Mouse (Mus musculus): Measurements from ENCODE around the gene Dpyd. TPM values are rescaled to one million over a fixed set of nuclear protein-coding genes. Genes with fewer than 3 reads are reported as not detected.

The Dpyd gene
- 3.5 and 3.6 TPM in 2 replicates for polyA plus RNA-seq (2016; fragmentation: Nextera tagmentation; extraction: Ambion mirVana)

GRCm38 (mm10) chr3:118561554-118562310, at the start of gene Dpyd:
TSS of gene Dpyd (plus strand) at chr3:118562129.
- peak within 1 kb of the TSS; percentile 80 for H3K27ac ChIP-seq (replicated peaks)
- 7% methylated on average over 19 of the region's 19 CpGs for WGBS
- no peaks in the 10 kb centered on the region for H3K9me3 ChIP-seq (replicated peaks)
- peak; percentile 87 for DNase-seq (ENCODE audit: low spot score)
- no peaks in the 10 kb centered on the region for H3K27me3 ChIP-seq (ENCODE audit: low read depth, poor library complexity, severe bottlenecking)
- H3K36me3 ChIP-seq, result no peaks in the 10 kb centered on the region
- H3K4me3 ChIP-seq, result peak within 1 kb of the TSS; percentile 79
- H3K4me1 ChIP-seq, result 0 out of 2 replicates have a peak, but pooled peaks cover 9% of the 10 kb centered on the region

DNA sequence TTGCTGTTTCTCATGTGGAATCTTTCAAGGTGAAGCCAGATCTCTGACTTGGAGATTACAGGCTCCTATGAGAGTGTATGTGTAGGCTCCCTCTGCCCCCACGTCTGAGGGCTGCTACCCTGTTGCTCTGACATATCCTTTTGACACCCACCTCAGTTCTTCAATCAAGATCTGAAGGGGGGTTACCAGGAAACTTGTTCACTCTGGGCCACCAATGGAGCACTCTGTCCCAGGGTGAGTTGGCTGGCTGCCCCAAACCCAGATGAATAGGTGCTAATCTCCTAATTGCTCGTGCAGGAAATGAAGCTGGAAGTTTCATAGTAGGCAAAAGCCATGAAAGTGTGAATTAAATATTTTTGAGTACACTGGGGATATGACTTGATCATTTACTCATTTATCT, 24.3 kb upstream of the Dpyd start:
- H3K4me1 ChIP-seq, result peaks cover 4% of the 10 kb centered on the region; the same call in 1 of the 2 replicates
- DNase-seq (ENCODE audit: low spot score), result no peak
- H3K36me3 ChIP-seq, result no peaks in the 10 kb centered on the region
- no peak overlapping the region for H3K4me3 ChIP-seq
- 39% methylated on average over 2 of the region's 2 CpGs for WGBS
- no peaks in the 10 kb centered on the region for H3K9me3 ChIP-seq (replicated peaks)
- H3K27ac ChIP-seq (replicated peaks), result no peak overlapping the region
- no peaks in the 10 kb centered on the region for H3K27me3 ChIP-seq (ENCODE audit: low read depth, poor library complexity, severe bottlenecking)

- no peaks in the 10 kb centered on the region for H3K9me3 ChIP-seq (replicated peaks)
- H3K27me3 ChIP-seq (ENCODE audit: low read depth, poor library complexity, severe bottlenecking), result peaks cover 17% of the 10 kb centered on the region
- H3K4me3 ChIP-seq, result no peak overlapping the region
- H3K36me3 ChIP-seq, result no peaks in the 10 kb centered on the region
- no peak for DNase-seq (ENCODE audit: low spot score)
- no peak overlapping the region for H3K27ac ChIP-seq (replicated peaks)
- WGBS, result 28% methylated on average over 6 of the region's 6 CpGs
- peaks cover 4% of the 10 kb centered on the region; the same call in 1 of the 2 replicates for H3K4me1 ChIP-seq
Measured at GRCm38 (mm10) chr3:118541766-118542165, 20.2 kb upstream of the Dpyd start.

DNA sequence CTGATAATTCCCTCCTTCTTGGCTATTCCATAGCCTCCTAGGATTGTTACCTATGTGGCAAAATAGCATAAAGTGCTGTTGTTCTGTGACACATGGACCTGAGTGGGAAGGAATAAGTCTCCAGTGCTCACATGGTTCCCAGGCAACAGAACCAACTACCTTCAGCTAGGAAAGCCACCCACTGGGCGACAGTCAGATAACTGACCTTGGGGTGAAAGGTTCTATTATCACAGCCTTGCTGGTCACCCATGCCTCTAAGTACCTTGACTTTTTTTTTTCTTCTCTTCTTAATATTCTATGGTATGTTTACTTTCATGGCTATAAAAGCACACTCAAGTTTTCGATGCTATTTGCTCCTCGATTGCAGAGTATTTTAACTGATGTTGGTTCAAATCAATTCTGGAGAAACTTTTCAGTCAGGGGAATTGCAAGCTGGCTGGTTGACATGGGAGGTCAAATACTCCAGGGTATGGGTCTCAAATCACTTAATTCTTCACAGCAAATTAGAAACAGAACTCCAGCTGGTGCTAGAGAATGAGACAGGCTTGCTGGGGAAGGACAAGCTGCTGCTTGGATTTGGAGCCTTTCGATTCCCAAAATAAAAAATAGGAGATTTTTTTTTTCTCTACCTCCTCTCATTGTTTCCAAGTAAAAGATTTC, 14.2 kb upstream of the Dpyd start:
- Histone ChIP-seq H3K9me3 (replicated peaks) (no peaks in the 10 kb centered on the region), H3K27ac (replicated peaks) (no peak overlapping the region), H3K27me3 (ENCODE audit: low read depth, poor library complexity, severe bottlenecking) (peaks cover 22% of the 10 kb centered on the region), H3K4me1 (peaks cover 10% of the 10 kb centered on the region; the same call in 1 of the 2 replicates), H3K36me3 (no peaks in the 10 kb centered on the region), H3K4me3 (no peak overlapping the region)
- WGBS, result 46% methylated on average over 4 of the region's 4 CpGs
- DNase-seq (ENCODE audit: low spot score), result no peak

DNA sequence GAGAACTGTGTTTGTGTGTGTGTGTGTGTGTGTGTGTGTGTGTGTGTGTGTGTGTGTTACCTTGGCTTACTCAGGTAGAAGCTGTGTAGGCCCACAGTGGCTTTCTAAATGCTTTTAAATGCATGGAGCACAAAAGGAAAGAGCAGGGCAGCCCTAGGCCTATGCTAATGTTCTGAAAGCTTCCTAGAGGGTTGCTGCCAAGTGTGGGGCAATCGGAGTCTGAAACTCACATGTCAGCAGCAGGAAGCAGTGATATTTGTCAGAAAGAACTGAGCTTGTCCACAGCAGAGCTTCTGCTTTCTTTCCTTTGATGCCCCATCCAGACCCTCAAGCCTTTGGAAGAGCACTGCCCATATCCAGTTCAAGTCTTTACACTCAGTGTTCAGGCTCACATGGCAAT, 4.3 kb upstream of the Dpyd start:
- H3K27me3 ChIP-seq (ENCODE audit: low read depth, poor library complexity, severe bottlenecking), result no peaks in the 10 kb centered on the region
- H3K36me3 ChIP-seq, result no peaks in the 10 kb centered on the region
- no peak overlapping the region for H3K27ac ChIP-seq (replicated peaks)
- H3K4me1 ChIP-seq, result 0 out of 2 replicates have a peak, but pooled peaks cover 8% of the 10 kb centered on the region
- WGBS, result 77% methylated on average over 1 of the region's 1 CpGs
- no peaks in the 10 kb centered on the region for H3K9me3 ChIP-seq (replicated peaks)
- DNase-seq (ENCODE audit: low spot score), result no peak
- H3K4me3 ChIP-seq, result no peak overlapping the region

- Histone ChIP-seq H3K27ac (replicated peaks) (no peak overlapping the region), H3K36me3 (no peaks in the 10 kb centered on the region), H3K9me3 (replicated peaks) (no peaks in the 10 kb centered on the region), H3K27me3 (ENCODE audit: low read depth, poor library complexity, severe bottlenecking) (no peaks in the 10 kb centered on the region), H3K4me3 (no peak overlapping the region), H3K4me1 (0 out of 2 replicates have a peak, but pooled peaks cover 9% of the 10 kb centered on the region)
- WGBS, result 94% methylated on average over 2 of the region's 2 CpGs
- DNase-seq (ENCODE audit: low spot score), result no peak
Measured at GRCm38 (mm10) chr3:118559936-118560335, 2.0 kb upstream of the Dpyd start.

DNA sequence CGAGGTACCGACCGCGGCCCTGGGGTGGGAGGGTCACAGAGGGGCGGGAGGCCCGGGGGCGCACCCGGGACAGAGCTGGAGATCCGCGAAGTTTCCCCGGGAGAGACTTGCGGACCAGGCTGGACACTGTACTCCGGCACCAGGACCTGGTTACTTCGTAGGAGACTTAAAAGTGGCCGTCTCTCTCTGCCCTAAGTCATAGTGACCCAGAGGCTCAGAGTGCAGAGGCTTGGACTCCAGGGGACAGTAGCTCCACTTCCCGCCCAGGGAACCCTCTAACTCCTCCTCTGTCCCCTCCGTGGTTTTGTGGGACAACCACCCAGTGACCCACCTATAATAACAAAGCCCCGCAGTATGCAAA, 362 bp downstream of the Dpyd start:
- Histone ChIP-seq H3K27me3 (ENCODE audit: low read depth, poor library complexity, severe bottlenecking) (no peaks in the 10 kb centered on the region), H3K4me1 (0 out of 2 replicates have a peak, but pooled peaks cover 9% of the 10 kb centered on the region), H3K4me3 (peak overlapping the region; percentile 79), H3K36me3 (no peaks in the 10 kb centered on the region), H3K9me3 (replicated peaks) (no peaks in the 10 kb centered on the region), H3K27ac (replicated peaks) (peak overlapping the region; percentile 80)
- no peak for DNase-seq (ENCODE audit: low spot score)
- WGBS, result 1% methylated on average over 18 of the region's 18 CpGs

GRCm38 (mm10) chr3:118566779-118567178, 4.8 kb downstream of the Dpyd start:
- H3K4me3 ChIP-seq, result no peak overlapping the region
- no peaks in the 10 kb centered on the region for H3K27me3 ChIP-seq (ENCODE audit: low read depth, poor library complexity, severe bottlenecking)
- H3K36me3 ChIP-seq, result no peaks in the 10 kb centered on the region
- H3K9me3 ChIP-seq (replicated peaks), result no peaks in the 10 kb centered on the region
- no peak for DNase-seq (ENCODE audit: low spot score)
- 70% methylated on average over 5 of the region's 5 CpGs for WGBS
- no peak overlapping the region for H3K27ac ChIP-seq (replicated peaks)
- 0 out of 2 replicates have a peak, but pooled peaks cover 6% of the 10 kb centered on the region for H3K4me1 ChIP-seq

DNA sequence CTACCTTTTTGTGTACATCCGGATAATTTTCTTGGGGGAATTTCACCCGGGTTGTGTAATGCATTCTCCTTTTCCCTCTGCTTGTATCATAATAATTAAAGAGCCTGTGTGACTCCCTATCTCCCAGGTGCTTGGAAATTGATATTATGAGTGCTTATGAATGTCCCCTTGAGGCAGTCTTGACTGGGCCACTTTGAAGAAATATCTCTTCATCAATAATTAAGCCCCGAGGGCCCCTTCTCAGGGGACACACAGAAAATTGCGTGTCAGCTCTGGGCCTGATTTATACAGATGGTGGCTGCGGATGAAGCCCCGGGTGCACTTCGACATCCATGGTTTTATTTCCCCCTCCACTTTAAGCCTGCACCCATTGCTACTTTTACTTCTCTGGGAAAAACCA, 8.3 kb downstream of the Dpyd start:
- Histone ChIP-seq H3K27ac (replicated peaks) (no peak overlapping the region), H3K4me1 (no peaks in the 10 kb centered on the region), H3K9me3 (replicated peaks) (no peaks in the 10 kb centered on the region), H3K36me3 (no peaks in the 10 kb centered on the region), H3K27me3 (ENCODE audit: low read depth, poor library complexity, severe bottlenecking) (no peaks in the 10 kb centered on the region), H3K4me3 (no peak overlapping the region)
- DNase-seq (ENCODE audit: low spot score), result no peak
- WGBS, result 85% methylated on average over 7 of the region's 7 CpGs

DNA sequence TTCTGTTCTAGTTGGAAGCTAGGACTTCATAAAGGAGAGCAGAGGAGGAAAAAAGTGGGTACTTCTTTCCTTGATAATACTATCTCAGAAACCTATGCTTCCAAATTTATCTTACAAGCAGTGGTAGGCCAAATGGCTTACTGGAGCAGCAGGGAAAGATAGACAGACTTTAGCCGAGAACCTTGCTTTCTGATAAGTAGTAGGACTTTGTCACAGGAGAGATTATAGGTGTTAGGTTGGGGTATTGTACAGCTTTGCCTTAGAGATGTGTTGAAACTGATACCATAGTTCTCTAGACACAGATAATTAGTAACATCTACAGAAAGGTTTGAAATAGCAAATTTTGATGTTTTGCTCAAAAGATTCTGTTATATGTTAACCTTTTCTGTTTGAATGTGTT, 28.6 kb downstream of the Dpyd start:
- Histone ChIP-seq H3K9me3 (replicated peaks) (no peaks in the 10 kb centered on the region), H3K27ac (replicated peaks) (no peak overlapping the region), H3K36me3 (no peaks in the 10 kb centered on the region), H3K27me3 (ENCODE audit: low read depth, poor library complexity, severe bottlenecking) (no peaks in the 10 kb centered on the region), H3K4me1 (no peaks in the 10 kb centered on the region), H3K4me3 (no peak overlapping the region)
- 81% methylated on average over 1 of the region's 1 CpGs for WGBS
- DNase-seq (ENCODE audit: low spot score), result no peak

DNA sequence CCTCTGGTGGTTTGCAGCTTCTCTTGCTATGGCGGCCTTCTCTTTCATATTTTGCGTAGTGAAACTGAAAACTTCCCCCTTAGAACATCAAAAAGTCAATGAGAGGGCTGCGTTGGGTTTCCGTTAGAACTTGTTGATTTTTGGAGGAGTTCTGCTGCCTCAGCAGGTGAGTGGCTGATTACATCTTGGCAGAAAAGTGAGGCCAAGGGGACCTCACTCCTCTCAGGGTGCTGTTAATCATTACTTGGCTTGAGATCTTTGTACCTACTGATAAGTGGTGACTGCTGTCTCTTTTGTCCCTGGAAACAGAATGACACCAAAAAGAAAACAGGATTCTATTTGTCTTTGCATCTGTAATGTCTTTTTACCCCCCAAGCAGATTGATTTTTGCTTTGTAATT, 32.9 kb downstream of the Dpyd start:
- no peak for DNase-seq (ENCODE audit: low spot score)
- 94% methylated on average over 4 of the region's 4 CpGs for WGBS
- Histone ChIP-seq H3K4me3 (no peak overlapping the region), H3K27ac (replicated peaks) (no peak overlapping the region), H3K9me3 (replicated peaks) (no peaks in the 10 kb centered on the region), H3K27me3 (ENCODE audit: low read depth, poor library complexity, severe bottlenecking) (no peaks in the 10 kb centered on the region), H3K4me1 (no peaks in the 10 kb centered on the region), H3K36me3 (no peaks in the 10 kb centered on the region)

DNA sequence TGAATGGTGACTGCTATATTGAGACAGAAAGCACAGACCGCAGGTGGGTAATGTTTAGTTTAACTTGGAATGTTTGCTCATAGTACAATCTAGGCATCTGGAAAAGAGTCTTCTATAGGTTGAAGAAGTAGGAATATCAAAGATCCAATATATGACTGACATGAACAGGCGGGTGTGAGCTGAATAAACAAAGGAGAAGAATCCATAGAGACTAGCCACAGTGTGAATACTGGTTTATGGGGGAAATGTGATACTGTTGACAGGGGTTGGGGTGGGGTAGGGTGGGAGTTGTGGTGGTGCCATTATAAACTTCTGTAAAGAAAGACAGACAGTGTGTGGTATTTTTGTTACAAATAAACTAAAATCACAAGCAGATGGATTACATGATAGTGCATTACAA, 33.8 kb downstream of the Dpyd start:
- WGBS, result 79% methylated on average over 2 of the region's 2 CpGs
- Histone ChIP-seq H3K36me3 (no peaks in the 10 kb centered on the region), H3K9me3 (replicated peaks) (no peaks in the 10 kb centered on the region), H3K4me1 (no peaks in the 10 kb centered on the region), H3K27ac (replicated peaks) (no peak overlapping the region), H3K27me3 (ENCODE audit: low read depth, poor library complexity, severe bottlenecking) (no peaks in the 10 kb centered on the region), H3K4me3 (no peak overlapping the region)
- DNase-seq (ENCODE audit: low spot score), result no peak

All from midbrain, embryonic 10.5 days (tissue).